Mouse (Mus musculus): ENCODE results near the gene Coq2.

DNA sequence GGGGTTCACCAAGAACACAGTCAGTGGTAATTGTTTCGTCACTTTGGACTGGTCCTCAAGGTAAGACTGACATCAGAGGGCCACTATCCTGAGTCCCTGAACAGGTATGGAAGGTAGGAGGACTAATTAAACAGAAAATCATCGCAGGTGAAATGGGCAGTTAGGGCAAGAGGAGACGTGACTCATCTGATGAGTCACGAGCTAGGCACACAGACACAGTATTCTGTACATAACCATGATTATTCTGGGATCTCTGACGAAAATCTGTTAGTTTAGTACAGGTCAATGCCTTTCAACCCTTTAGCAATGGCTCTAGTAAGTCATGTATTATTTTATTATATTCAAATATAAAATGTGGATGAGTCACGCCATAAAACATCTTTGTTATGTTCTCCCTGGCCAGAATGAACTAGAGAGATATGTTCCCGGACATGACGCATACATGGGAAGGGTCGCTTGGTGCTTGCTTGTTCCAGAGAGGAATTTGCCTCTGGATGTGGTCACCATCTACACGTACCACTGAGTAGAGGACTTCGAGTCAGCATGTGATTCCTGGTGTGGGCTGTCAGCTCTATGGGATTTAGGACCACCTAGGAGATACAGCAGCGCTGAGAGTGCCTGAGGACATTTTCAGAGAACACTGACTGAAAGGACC, 52.3 kb downstream of the Coq2 start:
- TF ChIP-seq USF1 (IDR thresholded peaks at IDR 0.05; ENCODE audit: low read depth, low read length) (no peak), POLR2A (IDR thresholded peaks at IDR 0.05; ENCODE audit: control insufficient read depth in 1 of 2, insufficient read depth in 1 of 2, low read depth in 1 of 2, low read length in 2 of 2, poor library complexity in 1 of 2) (no peak), MYC (IDR thresholded peaks at IDR 0.05; ENCODE audit: low read depth, low read length) (no peak), MAX (IDR thresholded peaks at IDR 0.05; ENCODE audit: low read length) (no peak), RAD21 (IDR thresholded peaks at IDR 0.05; ENCODE audit: low read depth, low read length) (no peak), CHD2 (IDR thresholded peaks at IDR 0.05; ENCODE audit: low read length) (no peak), CTCF (IDR thresholded peaks at IDR 0.05 in 2 of 3, conservative IDR thresholded peaks at IDR 0.05 in 1 of 3; ENCODE audit: control insufficient read depth in 1 of 3, insufficient read depth in 1 of 3, low read depth in 2 of 3, low read length in 3 of 3, poor library complexity in 1 of 3, severe bottlenecking in 1 of 3) (no peak), GABPA (IDR thresholded peaks at IDR 0.05; ENCODE audit: low read depth, low read length) (no peak), BHLHE40 (IDR thresholded peaks at IDR 0.05; ENCODE audit: borderline replicate concordance, low read depth, low read length) (no peak)
